Mouse (Mus musculus): ENCODE measurements around the gene Trim33.

DNA sequence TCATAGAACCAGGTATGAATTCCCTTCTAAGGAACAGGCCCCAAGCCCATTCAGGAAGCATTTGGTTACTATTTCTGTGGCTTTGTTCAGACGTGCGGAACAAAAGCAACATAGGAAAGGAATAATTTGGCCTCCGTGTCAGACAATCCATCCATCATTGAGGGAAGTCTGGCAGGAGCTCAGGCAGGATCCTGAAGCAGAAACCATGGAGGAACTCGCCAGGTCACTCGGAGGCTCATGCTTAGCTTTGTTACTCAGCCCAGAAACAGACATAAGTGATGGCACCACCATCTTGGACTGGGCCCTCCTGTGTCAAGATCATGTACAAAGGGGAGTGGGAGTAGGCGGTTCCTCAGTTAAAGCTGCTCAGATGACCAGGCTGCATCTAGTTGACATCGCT is 82.1 kb downstream of the Trim33 start:
- TF ChIP-seq CTCF (IDR thresholded peaks at IDR 0.05) (no peak), EP300 (IDR thresholded peaks at IDR 0.05) (no peak)

All from lung, postnatal 0 days (tissue).